Mouse (Mus musculus) myocyte (in vitro differentiated cells): ENCODE data around the gene Wnt10b.

Experiments used
- CEBPB ChIP-seq: IDR thresholded peaks from 2 replicates; pipeline ENCODE4 v1.6.1; 2011; ENCODE audit warnings: mild to moderate bottlenecking, moderate library complexity; ENCODE audit not compliant: poor library complexity, insufficient read depth, severe bottlenecking
- E2F4 ChIP-seq: IDR thresholded peaks from one replicate; pipeline ENCODE4 v1.6.1; 2011; ENCODE audit warnings: mild to moderate bottlenecking, control low read depth, moderate library complexity; ENCODE audit not compliant: insufficient read depth
- MAX ChIP-seq: IDR thresholded peaks from one replicate; pipeline ENCODE4 v1.6.1; 2011; ENCODE audit warnings: low read depth, mild to moderate bottlenecking, control low read depth
- MYOD1 ChIP-seq, 3 experiments: IDR thresholded peaks; one replicate each; pipeline ENCODE4 v1.6.1; 2011; ENCODE audit warnings: control low read depth in 2 of 3, low read depth in 2 of 3, mild to moderate bottlenecking in 2 of 3, moderate library complexity in 1 of 3; ENCODE audit not compliant: insufficient read length in 2 of 3, control insufficient read depth in 1 of 3
- MYOG ChIP-seq, 3 experiments: IDR thresholded peaks; one replicate each; pipeline ENCODE4 v1.6.1; 2011; ENCODE audit warnings: control low read depth in 2 of 3, low read depth in 2 of 3, mild to moderate bottlenecking in 2 of 3; ENCODE audit not compliant: insufficient read length in 2 of 3, control insufficient read depth in 1 of 3, insufficient read depth in 1 of 3
- POLR2A ChIP-seq: IDR thresholded peaks from one replicate; pipeline ENCODE4 v1.6.1; 2011; ENCODE audit warnings: low read depth, mild to moderate bottlenecking, control low read depth, moderate library complexity; ENCODE audit not compliant: insufficient read length
- POLR2AphosphoS2 ChIP-seq: IDR thresholded peaks from one replicate; pipeline ENCODE4 v1.6.1; 2011; ENCODE audit warnings: low read depth, control low read depth; ENCODE audit not compliant: insufficient read length
- REST ChIP-seq: IDR thresholded peaks from one replicate; pipeline ENCODE4 v1.6.1; 2011; ENCODE audit warnings: mild to moderate bottlenecking, control low read depth, moderate library complexity; ENCODE audit not compliant: insufficient read depth, insufficient read length
- SRF ChIP-seq: IDR thresholded peaks from one replicate; pipeline ENCODE4 v1.6.1; 2011; ENCODE audit warnings: low read depth; ENCODE audit not compliant: control insufficient read depth, insufficient read length
- TCF12 ChIP-seq: IDR thresholded peaks from one replicate; pipeline ENCODE4 v1.6.1; 2011; ENCODE audit warnings: mild to moderate bottlenecking, control low read depth; ENCODE audit not compliant: poor library complexity, insufficient read depth, severe bottlenecking
- TCF3 ChIP-seq: IDR thresholded peaks from one replicate; pipeline ENCODE4 v1.6.1; 2011; ENCODE audit warnings: low read depth, control low read depth; ENCODE audit not compliant: insufficient read length
- USF1 ChIP-seq: IDR thresholded peaks from one replicate; pipeline ENCODE4 v1.6.1; 2011; ENCODE audit warnings: low read depth, mild to moderate bottlenecking, control low read depth, moderate library complexity

DNA sequence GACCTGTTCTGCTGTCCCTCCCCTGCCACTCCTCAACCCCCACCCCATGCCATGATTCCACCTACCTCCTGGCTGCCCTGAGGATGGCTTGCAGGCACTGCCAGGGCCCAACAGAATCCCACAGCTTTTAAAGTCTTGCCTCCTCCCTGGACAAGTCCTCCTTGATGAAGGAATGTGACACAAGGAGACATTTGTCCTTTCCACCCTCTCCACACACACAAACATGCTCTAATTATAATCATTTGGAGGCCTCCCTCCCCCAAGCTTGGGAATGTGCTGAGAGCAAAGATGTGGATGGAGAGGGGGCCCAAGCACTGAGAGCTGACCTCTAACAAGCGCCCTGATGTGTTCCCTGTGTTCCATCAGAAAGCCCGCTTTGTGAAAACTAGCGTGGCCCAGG, 31.4 kb upstream of the Wnt10b start, which contains the start of gene Ddn:
- TF ChIP-seq POLR2A (no peak), POLR2AphosphoS2 (no peak), TCF12 (no peak), MAX (no peak), USF1 (no peak), MYOG (IDR thresholded peaks at IDR 0.05; ENCODE audit: control insufficient read depth in 1 of 3, insufficient read depth in 1 of 3, insufficient read length in 2 of 3, low read depth in 2 of 3) (no peak), SRF (no peak), REST (no peak), TCF3 (no peak), CEBPB (no peak), MYOD1 (IDR thresholded peaks at IDR 0.05; ENCODE audit: control insufficient read depth in 1 of 3, insufficient read length in 2 of 3, low read depth in 2 of 3) (no peak), E2F4 (no peak)
